Mouse (Mus musculus) embryonic facial prominence, embryonic 14.5 days (tissue): ENCODE data around the gene St8sia1. TPM values are rescaled to one million over a fixed set of nuclear protein-coding genes. Genes with fewer than 3 reads are reported as not detected.

Source experiments
- ATAC-seq: fragments of 200-750 bp; cut with Nextera tagmentation; 2 replicates; pipeline ENCODE4 v1.8.0; 2017; ENCODE audit warnings: low read depth, moderate number of reproducible peaks, moderate TSS enrichment
- DNase-seq: peaks from one replicate; pipeline ENCODE4 v3.0.0-alpha.2; 2015; ENCODE audit warnings: low spot score
- H3K27ac ChIP-seq: fragments of 300-500 bp; sonication (generic); replicated peaks from 2 replicates; pipeline ENCODE4 v1.5.1; 2014; ENCODE audit warnings: low read depth, mild to moderate bottlenecking, low read length, moderate library complexity
- H3K27me3 ChIP-seq: fragments of 300-500 bp; sonication (generic); replicated peaks from 2 replicates; pipeline ENCODE4 v1.6.1; 2014; ENCODE audit warnings: low read length; ENCODE audit not compliant: control insufficient read depth, insufficient read depth
- H3K36me3 ChIP-seq: fragments of 300-500 bp; sonication (generic); 2 replicates; pipeline ENCODE4 v1.6.1; 2014; ENCODE audit warnings: low read length, mixed read lengths; ENCODE audit not compliant: control insufficient read depth, insufficient read depth
- H3K4me1 ChIP-seq: fragments of 300-500 bp; sonication (generic); 2 replicates; pipeline ENCODE4 v1.6.1; 2014; ENCODE audit warnings: antibody characterized with exemption, low read length; ENCODE audit not compliant: control insufficient read depth, insufficient read depth
- H3K4me2 ChIP-seq: fragments of 300-500 bp; sonication (generic); 2 replicates; pipeline ENCODE4 v1.6.1; 2014; ENCODE audit warnings: low read depth, mild to moderate bottlenecking, low read length, moderate library complexity, mixed read lengths
- H3K4me3 ChIP-seq: fragments of 300-500 bp; sonication (generic); 2 replicates; pipeline ENCODE4 v1.5.1; 2014; ENCODE audit warnings: low read depth, mild to moderate bottlenecking, low read length
- H3K9ac ChIP-seq: fragments of 300-500 bp; sonication (generic); 2 replicates; pipeline ENCODE4 v1.6.1; 2014; ENCODE audit warnings: low read depth, mild to moderate bottlenecking, low read length, moderate library complexity, mixed read lengths
- H3K9me3 ChIP-seq: fragments of 300-500 bp; sonication (generic); 2 replicates; pipeline ENCODE4 v1.6.1; 2016; ENCODE audit warnings: low read length; ENCODE audit not compliant: control insufficient read depth
- WGBS: fragments of 180-500 bp; shearing (Covaris S2); extraction: QIAGEN DNeasy Blood & Tissue Kit; methylation state at CpG from one replicate; pipeline ENCODE4 v1.1.7; 2014; 5-methylcytosine and 5-hydroxymethylcytosine counted together
- polyA plus RNA-seq: library from polyadenylated mRNA; unstranded; fragments of >200 nt; fragmentation: Nextera tagmentation; extraction: Ambion mirVana; gene quantifications from 2 replicates; pipeline ENCODE4 v1.2.1, GENCODE M21; 2014

Gene St8sia1
- polyA plus RNA-seq, 1 experiment from 2014 or later = 1.8 TPM

- ATAC-seq (no peak), DNase-seq (no peak)
- Histone ChIP-seq H3K9me3 (no peaks in the 10 kb centered on the region), H3K4me2 (no peak overlapping the region), H3K27me3 (no peaks in the 10 kb centered on the region), H3K36me3 (no peaks in the 10 kb centered on the region), H3K4me3 (no peak overlapping the region), H3K4me1 (peaks cover 17% of the 10 kb centered on the region), H3K27ac (peak overlapping the region; percentile 28; the same call in 1 of the 2 replicates), H3K9ac (no peak overlapping the region)
- WGBS = 67% methylated on average over 6 of the region's 6 CpGs
Observed at GRCm38 (mm10) chr6:142877221-142877620, 87.0 kb downstream of the St8sia1 start.

- H3K27ac ChIP-seq = no peak overlapping the region
- 0 out of 2 replicates have a peak overlapping the region, but pooled peaks have one; percentile 15 for H3K4me2 ChIP-seq
- no peaks in the 10 kb centered on the region for H3K36me3 ChIP-seq
- no peaks in the 10 kb centered on the region for H3K27me3 ChIP-seq
- H3K9me3 ChIP-seq = no peaks in the 10 kb centered on the region
- 24% methylated on average over 8 of the region's 8 CpGs for WGBS
- DNase-seq = peak; percentile 75
- no peak overlapping the region for H3K4me3 ChIP-seq
- ATAC-seq = peak; percentile 64; the same call in 1 of the 2 replicates
- H3K4me1 ChIP-seq = peaks cover 17% of the 10 kb centered on the region
- H3K9ac ChIP-seq = no peak overlapping the region
Observed at GRCm38 (mm10) chr6:142876279-142876899, 87.9 kb downstream of the St8sia1 start.

DNA sequence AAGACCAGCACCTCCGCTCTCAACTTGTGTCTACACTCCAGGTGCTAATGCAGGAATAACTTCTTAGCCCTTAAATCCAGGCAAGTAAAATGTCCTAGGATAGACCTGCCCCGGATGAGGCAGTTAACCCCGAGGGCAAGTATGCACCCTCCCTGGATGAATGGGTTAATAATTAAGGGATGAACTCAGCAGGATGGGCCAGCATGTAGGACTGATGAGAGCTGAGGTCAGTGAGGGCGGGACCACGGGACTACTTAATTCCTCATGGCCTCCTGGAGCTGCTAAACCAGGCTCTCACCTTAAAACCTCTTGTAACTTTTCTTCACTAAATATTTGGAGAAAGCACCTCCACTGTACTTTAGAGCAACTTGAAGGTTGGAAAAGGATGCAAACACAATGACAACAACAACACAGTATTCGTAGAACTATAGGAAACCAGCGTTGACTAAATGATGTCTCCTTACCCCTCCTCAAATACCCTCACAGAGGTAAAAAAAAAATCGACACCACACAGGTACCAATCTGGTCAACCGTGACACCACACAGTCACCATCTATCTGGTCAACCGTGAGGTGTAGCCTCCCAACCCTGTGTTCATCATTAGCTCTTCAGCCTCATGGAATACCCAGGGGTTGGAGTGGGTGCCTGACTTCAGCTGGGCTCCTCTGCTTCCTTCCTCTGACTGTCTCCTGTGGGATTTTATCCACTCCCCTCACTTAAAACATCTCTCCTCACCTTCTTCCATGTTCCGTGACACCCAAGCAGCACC is 90.3 kb downstream of the St8sia1 start:
- no peaks in the 10 kb centered on the region for H3K36me3 ChIP-seq
- no peaks in the 10 kb centered on the region for H3K9me3 ChIP-seq
- ATAC-seq = no peak
- no peak overlapping the region for H3K27ac ChIP-seq
- 75% methylated on average over 11 of the region's 11 CpGs for WGBS
- H3K4me3 ChIP-seq = no peak overlapping the region
- no peak overlapping the region for H3K9ac ChIP-seq
- no peak for DNase-seq
- no peak overlapping the region for H3K4me2 ChIP-seq
- H3K27me3 ChIP-seq = no peaks in the 10 kb centered on the region
- H3K4me1 ChIP-seq = peaks cover 17% of the 10 kb centered on the region

- DNase-seq (no peak), ATAC-seq (no peak)
- H3K4me3 ChIP-seq = no peak overlapping the region
- H3K9ac ChIP-seq = no peak overlapping the region
- H3K9me3 ChIP-seq = no peaks in the 10 kb centered on the region
- H3K27me3 ChIP-seq = no peaks in the 10 kb centered on the region
- H3K36me3 ChIP-seq = no peaks in the 10 kb centered on the region
- no peak overlapping the region for H3K4me2 ChIP-seq
- no peak overlapping the region for H3K27ac ChIP-seq
- H3K4me1 ChIP-seq = no peaks in the 10 kb centered on the region
- WGBS = 69% methylated on average over 7 of the region's 7 CpGs
Observed at GRCm38 (mm10) chr6:142869715-142870422, 94.4 kb downstream of the St8sia1 start.

GRCm38 (mm10) chr6:142867471-142868055 is 96.7 kb downstream of the St8sia1 start:
- ATAC-seq = peak; percentile 87
- H3K36me3 ChIP-seq = no peaks in the 10 kb centered on the region
- peaks cover 6% of the 10 kb centered on the region; the same call in 1 of the 2 replicates for H3K9me3 ChIP-seq
- WGBS = 20% methylated on average over 9 of the region's 9 CpGs
- no peak overlapping the region for H3K4me2 ChIP-seq
- no peak overlapping the region for H3K9ac ChIP-seq
- peak overlapping the region; percentile 3; the same call in 1 of the 2 replicates for H3K27ac ChIP-seq
- DNase-seq = peak; percentile 88
- no peak overlapping the region for H3K4me3 ChIP-seq
- H3K27me3 ChIP-seq = no peaks in the 10 kb centered on the region
- H3K4me1 ChIP-seq = no peaks in the 10 kb centered on the region

DNA sequence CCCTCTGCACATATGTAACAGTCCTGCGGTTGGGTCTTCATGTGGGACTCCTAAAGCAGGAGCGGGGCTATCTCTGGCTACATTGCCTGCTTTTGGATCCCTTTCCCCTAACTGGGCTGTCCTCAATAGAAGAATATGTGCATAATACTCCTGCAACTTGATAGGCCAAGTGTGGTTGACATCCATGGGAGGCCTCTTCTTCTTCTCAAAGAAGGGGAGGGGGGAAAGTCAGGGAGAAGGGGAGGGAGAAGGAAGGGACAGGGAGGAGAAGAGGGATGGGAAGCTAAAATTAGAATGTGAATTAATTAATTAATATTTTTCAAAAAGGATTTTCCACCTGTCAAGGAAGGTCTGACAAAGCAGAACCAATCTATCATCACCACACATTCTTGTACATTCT is 97.2 kb downstream of the St8sia1 start:
- 100% methylated on average over 2 of the region's 2 CpGs for WGBS
- DNase-seq = no peak
- Histone ChIP-seq H3K36me3 (no peaks in the 10 kb centered on the region), H3K4me2 (no peak overlapping the region), H3K4me3 (no peak overlapping the region), H3K9ac (no peak overlapping the region), H3K27ac (no peak overlapping the region), H3K27me3 (no peaks in the 10 kb centered on the region), H3K4me1 (no peaks in the 10 kb centered on the region), H3K9me3 (peaks cover 6% of the 10 kb centered on the region; the same call in 1 of the 2 replicates)
- ATAC-seq = no peak; the same call in 1 of the 2 replicates

DNA sequence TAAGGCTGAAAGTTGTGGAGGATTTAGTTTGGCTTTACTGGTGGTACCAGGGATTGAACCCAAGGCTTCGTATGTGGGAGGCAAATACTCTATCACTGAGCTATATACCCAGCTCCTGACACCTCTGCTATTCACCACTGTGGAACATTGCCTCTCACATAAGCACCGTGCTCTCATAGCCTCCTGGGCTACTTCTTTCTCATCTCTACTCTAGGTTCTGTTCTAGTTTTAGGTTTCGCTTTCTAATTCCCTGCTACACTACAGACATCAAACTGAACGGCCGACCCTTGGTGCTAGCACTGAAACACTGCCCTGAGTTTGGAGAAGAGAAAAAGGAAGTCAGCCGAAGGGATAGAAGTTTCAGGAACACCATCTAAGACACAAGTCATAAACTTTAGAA is 99.1 kb downstream of the St8sia1 start:
- Histone ChIP-seq H3K9ac (no peak overlapping the region), H3K27ac (no peak overlapping the region), H3K4me2 (no peak overlapping the region), H3K36me3 (no peaks in the 10 kb centered on the region), H3K9me3 (peaks cover 6% of the 10 kb centered on the region; the same call in 1 of the 2 replicates), H3K4me3 (no peak overlapping the region), H3K4me1 (no peaks in the 10 kb centered on the region), H3K27me3 (no peaks in the 10 kb centered on the region)
- 86% methylated on average over 6 of the region's 6 CpGs for WGBS
- ATAC-seq (no peak), DNase-seq (no peak)

DNA sequence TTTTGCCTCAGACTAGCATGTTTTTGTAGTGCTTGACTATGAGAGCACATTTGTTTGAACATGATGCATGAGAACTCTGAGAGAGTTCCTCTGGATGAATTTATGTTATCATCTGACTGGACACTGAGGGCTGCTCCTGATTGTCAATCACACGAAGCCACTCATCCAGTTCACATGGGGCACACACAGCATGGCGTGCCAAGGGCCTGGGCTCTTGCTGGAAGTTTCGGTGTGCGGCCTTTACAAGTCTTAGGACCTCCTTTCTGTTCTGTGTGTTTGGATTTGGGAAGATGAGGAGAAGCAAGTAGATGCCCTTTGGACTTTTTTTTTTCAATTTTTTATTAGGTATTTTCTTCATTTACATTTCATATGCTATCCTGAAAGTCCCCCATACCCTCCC is 100.4 kb downstream of the St8sia1 start:
- peaks cover 6% of the 10 kb centered on the region; the same call in 1 of the 2 replicates for H3K9me3 ChIP-seq
- DNase-seq (no peak), ATAC-seq (no peak)
- H3K4me3 ChIP-seq = no peak overlapping the region
- H3K27me3 ChIP-seq = no peaks in the 10 kb centered on the region
- WGBS = 93% methylated on average over 4 of the region's 4 CpGs
- H3K36me3 ChIP-seq = no peaks in the 10 kb centered on the region
- no peak overlapping the region for H3K27ac ChIP-seq
- H3K4me2 ChIP-seq = no peak overlapping the region
- H3K4me1 ChIP-seq = no peaks in the 10 kb centered on the region
- H3K9ac ChIP-seq = no peak overlapping the region
